Mouse (Mus musculus): ENCODE measurements around the gene Btn2a2.

The Btn2a2 gene

GRCm38 (mm10) chr13:23523976-23524375 lies 35.3 kb upstream of the Btn2a2 start:
- in situ Hi-C loops (cut with MboI; ENCODE audit: low sequenced_read_pairs) = loop anchor here (10.0 to 25.0 kb wide), 2 partner anchors 1489 to 1587 kb away; partner anchors contain the start of genes Hist1h2ah, Hist1h2bk and Zfp184

DNA sequence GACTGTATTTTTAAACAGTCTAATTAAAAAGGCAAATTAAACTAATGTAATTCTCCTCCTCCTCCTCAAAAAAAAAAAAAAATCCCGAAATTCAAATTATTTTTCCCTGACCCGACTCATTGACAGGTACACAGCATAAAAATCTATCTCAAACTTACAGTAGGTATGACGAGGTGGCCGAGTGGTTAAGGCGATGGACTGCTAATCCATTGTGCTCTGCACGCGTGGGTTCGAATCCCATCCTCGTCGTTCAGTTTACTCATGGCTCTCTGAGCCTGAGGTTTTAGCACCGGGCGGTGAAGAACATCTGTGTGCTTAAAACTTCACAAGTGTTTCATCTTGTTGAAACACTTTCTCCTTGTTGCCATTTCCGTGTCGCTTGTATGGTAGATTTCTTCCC lies 33.0 kb upstream of the Btn2a2 start:
- in situ Hi-C loops (cut with MboI; ENCODE audit: low sequenced_read_pairs) = loop anchor here (10.0 to 25.0 kb wide), 2 partner anchors 1487 to 1584 kb away; partner anchors contain the start of genes Hist1h2ah, Hist1h2bk and Zfp184

DNA sequence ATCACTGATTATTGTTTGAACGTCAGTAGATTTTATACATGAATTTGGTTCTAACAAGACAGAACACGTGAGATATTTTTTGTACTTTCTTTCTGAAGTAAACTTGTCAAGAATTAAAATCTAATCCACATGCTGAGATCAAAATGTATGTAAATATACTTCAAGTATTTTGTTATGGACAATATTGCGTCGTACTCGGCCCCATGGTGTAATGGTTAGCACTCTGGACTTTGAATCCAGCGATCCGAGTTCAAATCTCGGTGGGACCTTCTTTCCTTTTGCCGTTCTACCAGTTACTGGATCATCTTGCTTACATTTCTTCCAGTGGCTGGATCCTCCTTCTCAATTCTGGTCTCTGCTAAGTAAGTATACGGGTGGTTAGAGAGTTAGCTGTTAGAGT lies 30.8 kb upstream of the Btn2a2 start:
- in situ Hi-C loops (cut with MboI; ENCODE audit: low sequenced_read_pairs) = loop anchor here (5.0 to 25.0 kb wide), 2 partner anchors 87 to 1582 kb away; partner anchors contain the start of gene Zfp184

GRCm38 (mm10) chr13:23518885-23519284 lies 30.2 kb upstream of the Btn2a2 start:
- in situ Hi-C loops (cut with MboI; ENCODE audit: low sequenced_read_pairs) = loop anchor here (5.0 to 25.0 kb wide), 2 partner anchors 87 to 1582 kb away; partner anchors contain the start of gene Zfp184

DNA sequence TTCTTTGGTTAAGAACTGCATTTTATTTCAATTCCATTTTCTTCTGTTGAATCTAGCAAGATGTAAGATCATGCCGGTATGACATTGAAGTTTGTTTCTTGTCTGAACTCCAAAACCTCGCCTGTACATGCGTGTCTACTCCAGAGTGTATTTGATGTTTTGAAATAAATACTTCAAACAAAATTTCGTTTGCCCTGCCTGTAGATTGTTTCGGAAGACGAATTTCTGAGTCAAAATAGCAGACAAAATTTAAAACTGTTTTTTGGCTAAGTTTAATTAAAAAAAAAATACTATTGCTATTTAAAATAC lies 29.6 kb upstream of the Btn2a2 start:
- in situ Hi-C loops (cut with MboI; ENCODE audit: low sequenced_read_pairs) = loop anchor here (5.0 to 25.0 kb wide), 2 partner anchors 86 to 1581 kb away; partner anchors contain the start of gene Zfp184

DNA sequence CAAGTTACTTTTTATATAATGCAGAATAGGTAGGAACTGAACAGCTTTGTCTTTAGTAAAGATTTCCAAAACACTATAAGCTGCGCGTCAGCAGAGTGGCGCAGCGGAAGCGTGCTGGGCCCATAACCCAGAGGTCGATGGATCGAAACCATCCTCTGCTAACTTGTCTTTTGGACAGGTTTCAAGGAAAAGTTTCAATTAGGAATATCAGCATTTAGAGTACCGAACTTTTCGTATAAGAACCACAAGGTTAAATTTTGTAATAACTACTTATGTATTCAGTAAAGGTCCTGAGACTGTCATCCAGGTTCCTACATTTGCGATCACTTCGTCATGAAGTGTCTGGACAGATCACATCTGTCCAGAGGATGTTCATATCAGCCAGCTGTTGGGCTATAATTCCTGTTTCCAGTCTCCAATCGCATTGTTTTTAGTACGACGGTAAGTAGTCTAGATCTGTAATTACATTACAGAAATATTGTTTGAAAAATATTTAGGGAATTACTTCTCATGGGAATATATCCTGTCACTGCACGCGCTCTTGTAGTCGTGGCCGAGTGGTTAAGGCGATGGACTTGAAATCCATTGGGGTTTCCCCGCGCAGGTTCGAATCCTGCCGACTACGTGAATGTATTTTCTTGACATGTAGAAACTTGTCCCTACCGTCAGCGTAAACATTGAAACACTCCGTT lies 29.1 kb upstream of the Btn2a2 start:
- in situ Hi-C loops (cut with MboI; ENCODE audit: low sequenced_read_pairs) = loop anchor here (5.0 to 25.0 kb wide), 2 partner anchors 85 to 1580 kb away; partner anchors contain the start of gene Zfp184

DNA sequence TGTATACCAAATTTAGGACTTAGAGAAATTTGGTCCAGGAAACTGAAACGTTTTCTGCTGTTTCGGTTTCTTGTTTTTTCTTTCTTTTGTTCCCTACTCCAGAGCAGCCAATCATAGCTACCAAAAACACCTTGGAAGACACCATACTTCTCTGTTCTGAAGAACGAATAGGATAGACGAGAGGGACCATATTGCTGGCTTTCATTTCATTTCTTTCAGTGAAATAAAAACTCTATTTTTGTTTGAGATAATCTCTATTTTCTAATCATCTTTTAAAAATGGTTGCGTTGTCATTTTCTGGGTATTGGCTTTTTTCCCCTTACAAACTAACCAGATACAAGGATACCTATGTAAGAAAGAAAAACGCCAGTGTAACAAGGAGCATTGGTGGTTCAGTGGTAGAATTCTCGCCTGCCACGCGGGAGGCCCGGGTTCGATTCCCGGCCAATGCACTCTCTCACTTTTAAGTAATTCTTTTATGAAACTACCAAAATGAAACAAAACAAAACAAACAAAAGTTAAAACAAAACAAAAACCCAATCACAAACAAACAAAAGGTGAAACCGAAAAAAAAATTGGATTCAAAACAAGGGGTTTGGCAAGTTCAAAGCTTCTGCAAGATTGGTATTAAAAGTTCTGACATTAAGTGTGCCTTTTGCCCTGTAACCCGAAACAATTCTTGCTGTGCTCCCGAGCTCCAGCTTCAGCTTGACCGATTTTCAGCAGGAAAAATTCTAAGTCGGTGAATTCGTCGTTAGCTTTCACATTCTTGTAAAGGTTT lies 28.4 kb upstream of the Btn2a2 start:
- in situ Hi-C loops (cut with MboI; ENCODE audit: low sequenced_read_pairs) = loop anchor here (5.0 to 25.0 kb wide), 2 partner anchors 85 to 1580 kb away; partner anchors contain the start of gene Zfp184

DNA sequence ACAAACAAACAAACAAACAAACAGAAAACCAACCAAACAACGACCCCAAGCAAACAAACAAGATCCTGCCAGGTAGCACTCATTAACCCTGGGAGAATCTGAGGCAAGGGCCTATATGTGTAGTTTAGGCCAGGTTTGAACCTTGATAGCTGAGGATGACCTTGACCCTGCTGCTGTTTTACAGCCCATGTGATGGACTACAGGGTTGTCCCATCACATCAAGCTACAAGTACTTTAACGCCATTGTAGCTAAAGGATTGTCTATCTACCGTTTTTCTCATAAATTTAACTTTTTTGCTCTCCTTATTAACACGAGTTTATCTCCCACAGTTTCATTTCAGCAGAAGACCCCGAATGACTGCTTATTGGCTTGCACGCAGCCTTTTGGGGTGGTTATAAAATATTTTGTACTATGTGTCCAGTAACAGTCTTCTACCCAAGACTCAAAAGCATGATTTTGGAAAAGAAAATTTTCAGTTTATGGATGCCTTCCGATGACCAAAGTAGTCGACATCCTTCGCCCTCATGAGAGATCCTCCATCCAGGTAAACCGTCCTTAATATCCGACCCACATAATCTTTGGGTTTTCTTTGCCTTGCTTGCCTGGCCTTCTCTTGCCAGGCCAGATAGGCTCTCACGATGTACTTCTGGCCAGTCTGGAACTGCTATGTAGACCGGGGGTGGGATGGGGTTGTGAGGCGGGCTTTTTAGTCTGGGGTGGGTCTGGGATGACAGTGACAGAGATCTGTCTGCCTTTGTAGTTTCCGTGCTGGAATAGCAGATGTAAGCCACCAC lies 27.4 kb upstream of the Btn2a2 start:
- in situ Hi-C loops (cut with MboI; ENCODE audit: low sequenced_read_pairs) = loop anchor here (5.0 to 25.0 kb wide), 2 partner anchors 84 to 1579 kb away; partner anchors contain the start of gene Zfp184

DNA sequence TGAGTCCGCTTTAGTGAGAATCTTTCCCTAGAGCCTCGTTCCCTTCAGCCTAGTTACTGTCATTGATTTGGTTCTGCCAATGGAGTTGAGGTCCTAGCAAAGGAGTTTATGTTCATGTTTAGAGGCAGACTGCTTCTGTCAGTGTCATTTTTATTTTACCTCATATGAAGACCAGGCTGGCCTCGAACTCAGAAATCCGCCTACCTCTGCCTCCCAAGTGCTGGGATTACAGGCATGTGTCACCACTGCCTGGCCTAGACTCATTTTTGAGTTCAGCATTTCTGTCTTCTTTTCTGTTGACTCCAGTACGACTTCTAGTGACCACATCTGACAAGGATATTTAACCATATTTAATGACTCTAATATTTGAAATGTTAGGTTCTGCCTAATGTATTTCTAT lies 26.6 kb upstream of the Btn2a2 start:
- in situ Hi-C loops (cut with MboI; ENCODE audit: low sequenced_read_pairs) = loop anchor here (5.0 to 25.0 kb wide), 2 partner anchors 83 to 1578 kb away; partner anchors contain the start of gene Zfp184

DNA sequence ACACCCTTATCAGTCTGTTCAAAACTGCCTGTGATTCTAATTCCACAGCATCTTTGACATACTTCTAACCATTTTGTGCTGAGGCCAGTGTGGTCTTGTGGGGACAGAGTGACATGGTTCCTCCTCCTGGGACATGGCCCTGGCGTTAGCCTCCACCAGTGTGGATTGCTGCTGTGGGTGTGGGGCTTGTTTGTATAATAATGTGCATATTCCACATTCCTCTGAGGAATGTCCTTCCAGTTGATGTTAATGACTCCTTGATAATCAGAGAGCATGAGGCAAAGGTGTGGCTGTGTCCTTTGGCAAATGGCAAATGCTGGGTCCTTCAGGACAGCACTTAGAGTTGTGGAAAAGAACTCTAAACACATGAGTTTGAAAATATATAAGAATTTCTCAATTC lies 24.9 kb upstream of the Btn2a2 start:
- in situ Hi-C loops (cut with MboI; ENCODE audit: low sequenced_read_pairs) = loop anchor here (25.0 kb wide), 1 partner anchor 1576 kb away; the partner anchor contains the start of gene Zfp184

DNA sequence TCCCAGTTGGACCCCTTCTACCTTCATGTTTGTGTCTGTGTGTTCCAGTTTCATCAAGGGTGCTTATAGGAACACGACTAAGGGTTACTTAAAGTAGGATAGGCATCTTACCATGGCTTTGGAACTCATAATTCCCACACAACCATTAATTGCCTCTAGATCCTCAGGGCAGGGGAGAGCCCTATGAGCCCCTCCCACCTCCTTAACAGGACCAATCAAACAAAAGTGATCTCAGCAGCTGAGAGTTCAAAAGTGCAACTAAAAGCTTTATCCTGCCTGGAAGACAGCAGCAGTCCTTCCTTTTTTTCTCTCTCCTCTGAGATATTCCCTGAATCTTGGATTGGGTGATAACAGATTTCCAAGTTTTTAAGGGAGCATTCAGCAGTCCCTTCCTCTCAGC lies 21.5 kb upstream of the Btn2a2 start:
- in situ Hi-C loops (cut with MboI; ENCODE audit: low sequenced_read_pairs) = loop anchor here (25.0 kb wide), 1 partner anchor 1573 kb away; the partner anchor contains the start of gene Zfp184

DNA sequence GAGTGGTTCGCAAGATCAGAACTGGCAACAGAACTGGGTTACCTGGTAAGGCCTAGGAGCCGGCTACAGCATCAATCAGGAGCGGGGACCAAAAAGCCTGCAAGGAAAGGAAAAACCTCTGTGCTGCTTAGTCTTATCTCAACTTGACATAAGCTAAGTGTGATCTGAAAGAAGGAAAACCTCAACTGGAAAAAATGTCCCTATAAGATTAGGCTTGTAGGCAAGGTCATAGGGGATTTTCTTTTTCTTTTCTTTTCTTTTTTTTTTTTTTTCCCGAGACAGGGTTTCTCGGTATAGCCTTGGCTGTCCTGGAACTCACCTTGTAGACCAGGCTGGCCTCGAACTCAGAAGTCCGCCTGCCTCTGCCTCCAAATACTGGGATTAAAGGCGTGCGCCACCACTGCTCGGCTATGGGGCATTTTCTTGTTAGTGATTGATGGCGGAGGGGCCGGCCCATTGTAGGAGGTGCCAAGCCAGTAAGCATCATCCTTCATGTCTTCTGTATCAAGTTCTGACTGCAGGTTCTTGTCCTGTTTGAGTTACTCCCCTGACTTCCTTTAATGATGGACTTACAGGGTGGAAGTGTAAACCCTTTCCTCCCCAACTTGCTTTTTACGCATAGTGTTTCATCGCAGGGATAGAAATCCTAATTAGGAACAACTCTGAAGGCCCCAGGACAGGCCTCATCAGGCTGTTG lies 18.3 kb upstream of the Btn2a2 start:
- in situ Hi-C loops (cut with MboI; ENCODE audit: low sequenced_read_pairs) = loop anchor here (10.0 to 25.0 kb wide), 2 partner anchors 202 to 1570 kb away; partner anchors contain the start of gene Zfp184

DNA sequence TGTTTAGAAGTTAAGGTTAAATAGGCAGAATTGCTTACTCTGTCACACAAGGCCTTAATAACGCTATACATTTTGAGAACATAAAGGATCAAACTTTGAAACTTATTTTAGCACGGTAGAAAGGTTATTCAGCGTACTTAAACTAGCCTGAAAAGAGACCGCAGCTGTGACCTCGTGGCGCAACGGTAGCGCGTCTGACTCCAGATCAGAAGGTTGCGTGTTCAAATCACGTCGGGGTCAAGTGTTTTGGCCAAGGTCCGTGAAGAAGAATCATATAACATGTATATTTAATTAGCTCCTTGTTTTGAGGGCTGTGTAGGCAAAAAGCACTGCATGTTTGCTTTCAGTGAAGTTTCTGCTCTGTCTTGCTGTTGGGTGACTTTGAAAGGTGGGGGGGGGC lies 17.7 kb upstream of the Btn2a2 start:
- in situ Hi-C loops (cut with MboI; ENCODE audit: low sequenced_read_pairs) = loop anchor here (10.0 to 25.0 kb wide), 2 partner anchors 202 to 1569 kb away; partner anchors contain the start of gene Zfp184

- in situ Hi-C loops (cut with MboI; ENCODE audit: low sequenced_read_pairs) = loop anchor here (10.0 to 25.0 kb wide), 2 partner anchors 201 to 1569 kb away; partner anchors contain the start of gene Zfp184
These were observed 17.1 kb upstream of the Btn2a2 start for GRCm38 (mm10) chr13:23505662-23506345.

- in situ Hi-C loops (cut with MboI; ENCODE audit: low sequenced_read_pairs) = loop anchor here (10.0 to 25.0 kb wide), 2 partner anchors 199 to 1566 kb away; partner anchors contain the start of gene Zfp184
These were observed 15.1 kb upstream of the Btn2a2 start for GRCm38 (mm10) chr13:23503797-23504196.

- in situ Hi-C loops (cut with MboI; ENCODE audit: low sequenced_read_pairs) = loop anchor here (10.0 to 25.0 kb wide), 2 partner anchors 198 to 1566 kb away; partner anchors contain the start of gene Zfp184
These were observed 14.3 kb upstream of the Btn2a2 start for GRCm38 (mm10) chr13:23502916-23503315.

DNA sequence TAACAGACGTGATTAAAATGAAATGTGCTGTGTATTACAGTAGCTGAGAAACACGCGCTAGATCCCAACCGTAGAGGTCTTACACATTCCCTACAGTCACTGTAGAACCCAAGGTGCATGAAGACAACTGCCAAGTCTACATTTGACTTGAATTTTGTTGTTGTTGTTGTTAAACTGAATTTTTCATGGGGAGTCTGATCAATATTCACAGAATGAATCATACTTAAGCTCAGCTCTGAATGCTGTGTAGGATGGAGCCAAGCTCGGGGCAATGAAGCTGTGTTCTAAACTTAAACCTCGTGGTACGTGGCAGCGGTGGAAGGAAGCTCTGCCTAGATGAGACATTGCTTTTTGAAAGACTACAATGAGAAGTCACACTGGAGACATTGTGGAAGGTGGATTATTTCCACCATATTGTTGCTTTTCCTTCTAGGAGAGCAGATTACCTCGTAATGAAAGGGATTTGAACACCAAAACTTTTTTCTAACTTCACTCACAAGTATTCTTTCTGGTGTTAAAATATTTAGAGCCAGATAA lies 13.4 kb upstream of the Btn2a2 start:
- in situ Hi-C loops (cut with MboI; ENCODE audit: low sequenced_read_pairs) = loop anchor here (10.0 to 25.0 kb wide), 2 partner anchors 197 to 1565 kb away; partner anchors contain the start of gene Zfp184

DNA sequence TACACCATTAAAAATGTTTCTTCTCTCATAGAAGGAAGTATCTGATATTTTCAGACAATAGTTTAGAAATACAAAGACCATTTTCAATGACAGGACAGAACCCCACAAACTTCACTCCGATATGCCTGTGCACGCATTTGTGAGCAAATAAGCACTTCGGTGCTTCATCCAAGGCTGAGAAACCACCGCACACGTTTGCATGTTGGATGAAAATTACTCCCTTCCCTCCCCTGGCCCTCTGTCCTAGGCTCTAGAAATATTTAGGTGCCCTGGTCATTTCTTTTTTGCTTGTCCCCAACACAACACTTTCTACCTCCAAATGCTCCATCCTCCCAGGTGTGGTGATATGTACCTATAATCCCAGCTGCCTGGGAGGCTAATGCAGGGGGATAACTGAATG lies 12.9 kb upstream of the Btn2a2 start:
- in situ Hi-C loops (cut with MboI; ENCODE audit: low sequenced_read_pairs) = loop anchor here (10.0 to 25.0 kb wide), 2 partner anchors 197 to 1564 kb away; partner anchors contain the start of gene Zfp184

All from CH12F3 (cell line).